Mouse (Mus musculus) lung, adult 2 months (tissue): ENCODE results near the gene Disp3.

ENCODE experiments used
- CTCF ChIP-seq: fragments of 200-500 bp; IDR thresholded peaks from 2 replicates; pipeline ENCODE4 v1.5.1; 2011; ENCODE audit warnings: mild to moderate bottlenecking, low read length, control low read depth; ENCODE audit not compliant: insufficient read depth
- POLR2A ChIP-seq: fragments of 200-500 bp; IDR thresholded peaks from 2 replicates; pipeline ENCODE4 v1.6.1; 2011; ENCODE audit warnings: low read depth, mild to moderate bottlenecking, control low read depth, low read length, borderline replicate concordance; ENCODE audit errors: extremely low read depth

DNA sequence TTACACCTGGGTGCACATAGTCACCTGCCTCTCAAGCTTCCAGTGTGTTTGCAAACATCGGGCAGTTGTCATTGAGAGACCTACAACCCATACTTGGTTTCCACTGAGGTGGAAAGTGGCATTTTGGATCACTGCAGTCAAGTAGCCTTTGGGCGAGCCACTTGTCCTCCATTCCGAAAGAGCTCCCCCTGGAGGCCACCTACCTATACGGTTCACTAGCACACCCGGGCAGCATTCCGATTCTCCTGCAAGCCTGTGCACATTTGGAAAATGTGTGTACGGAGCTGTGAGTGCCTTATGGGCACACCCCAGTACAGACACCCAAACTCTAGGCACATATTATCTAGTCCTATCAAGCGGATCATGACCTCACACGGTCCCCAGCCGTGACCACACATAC, 38.4 kb downstream of the Disp3 start:
- peak; percentile 30; the same call in 1 of the 2 replicates for TF ChIP-seq CTCF
- TF ChIP-seq POLR2A, result no peak
